Mouse (Mus musculus): ENCODE data around the gene Iars2. TPM values are rescaled to one million over a fixed set of nuclear protein-coding genes. Genes with fewer than 3 reads are reported as not detected.

Iars2 gene
- 26.4 and 27.3 TPM in 2 replicates for polyA plus RNA-seq (2015; fragmentation: Nextera tagmentation; extraction: Ambion mirVana)

- no peaks in the 10 kb centered on the region for H3K27me3 ChIP-seq (ENCODE audit: control insufficient read depth, insufficient read depth, low read depth, low read length)
- H3K27ac ChIP-seq (ENCODE audit: low read length): peak within 1 kb of the TSS; percentile 95
- peak within 1 kb of the TSS; percentile 94 for H3K4me3 ChIP-seq (ENCODE audit: low read length)
- peak within 1 kb of the TSS; percentile 94 for H3K9ac ChIP-seq (ENCODE audit: low read length)
- under 1% methylated on average over 76 of the region's 76 CpGs for WGBS
- H3K9me3 ChIP-seq (ENCODE audit: control insufficient read depth, low read length): no peaks in the 10 kb centered on the region
- H3K4me2 ChIP-seq (ENCODE audit: low read depth, low read length): peak within 1 kb of the TSS; percentile 82
- H3K4me1 ChIP-seq (replicated peaks; ENCODE audit: control insufficient read depth, insufficient read depth, low read length): peaks cover 14% of the 10 kb centered on the region
- peak; percentile 87 for ATAC-seq (ENCODE audit: low read depth)
- H3K36me3 ChIP-seq (ENCODE audit: control insufficient read depth, insufficient read depth, low read length): peaks cover 3% of the 10 kb centered on the region
Measured at GRCm38 (mm10) chr1:185328721-185329610, at the start of gene Iars2. TSS of gene Iars2 (minus strand) at chr1:185329396.

GRCm38 (mm10) chr1:185377429-185377828 lies 48.2 kb upstream of the Iars2 start:
- Histone ChIP-seq H3K36me3 (ENCODE audit: control insufficient read depth, insufficient read depth, low read length) (peaks cover 53% of the 10 kb centered on the region), H3K27me3 (ENCODE audit: control insufficient read depth, insufficient read depth, low read depth, low read length) (no peaks in the 10 kb centered on the region), H3K4me1 (replicated peaks; ENCODE audit: control insufficient read depth, insufficient read depth, low read length) (no peaks in the 10 kb centered on the region), H3K4me2 (ENCODE audit: low read depth, low read length) (no peak overlapping the region), H3K9me3 (ENCODE audit: control insufficient read depth, low read length) (no peaks in the 10 kb centered on the region), H3K27ac (ENCODE audit: low read length) (no peak overlapping the region), H3K9ac (ENCODE audit: low read length) (no peak overlapping the region), H3K4me3 (ENCODE audit: low read length) (no peak overlapping the region)
- 93% methylated on average over 2 of the region's 2 CpGs for WGBS
- no peak for ATAC-seq (ENCODE audit: low read depth)

- H3K4me3 ChIP-seq (ENCODE audit: low read length): no peak overlapping the region
- no peak for ATAC-seq (ENCODE audit: low read depth)
- H3K4me1 ChIP-seq (replicated peaks; ENCODE audit: control insufficient read depth, insufficient read depth, low read length): no peaks in the 10 kb centered on the region
- H3K27ac ChIP-seq (ENCODE audit: low read length): no peak overlapping the region
- H3K27me3 ChIP-seq (ENCODE audit: control insufficient read depth, insufficient read depth, low read depth, low read length): no peaks in the 10 kb centered on the region
- peaks cover 52% of the 10 kb centered on the region for H3K36me3 ChIP-seq (ENCODE audit: control insufficient read depth, insufficient read depth, low read length)
- no peak overlapping the region for H3K4me2 ChIP-seq (ENCODE audit: low read depth, low read length)
- no peaks in the 10 kb centered on the region for H3K9me3 ChIP-seq (ENCODE audit: control insufficient read depth, low read length)
- no peak overlapping the region for H3K9ac ChIP-seq (ENCODE audit: low read length)
Measured at GRCm38 (mm10) chr1:185376390-185376789, 47.2 kb upstream of the Iars2 start.

- Histone ChIP-seq H3K9me3 (ENCODE audit: control insufficient read depth, low read length) (no peaks in the 10 kb centered on the region), H3K4me3 (ENCODE audit: low read length) (no peak overlapping the region), H3K27ac (ENCODE audit: low read length) (no peak overlapping the region), H3K4me1 (replicated peaks; ENCODE audit: control insufficient read depth, insufficient read depth, low read length) (peaks cover under 1% of the 10 kb centered on the region; the same call in 1 of the 2 replicates), H3K9ac (ENCODE audit: low read length) (no peak overlapping the region), H3K27me3 (ENCODE audit: control insufficient read depth, insufficient read depth, low read depth, low read length) (no peaks in the 10 kb centered on the region), H3K4me2 (ENCODE audit: low read depth, low read length) (no peak overlapping the region), H3K36me3 (ENCODE audit: control insufficient read depth, insufficient read depth, low read length) (peaks cover 26% of the 10 kb centered on the region)
- WGBS: 89% methylated on average over 6 of the region's 6 CpGs
- ATAC-seq (ENCODE audit: low read depth): no peak
Measured at GRCm38 (mm10) chr1:185369979-185370378, 40.8 kb upstream of the Iars2 start.

GRCm38 (mm10) chr1:185367383-185367782 lies 38.2 kb upstream of the Iars2 start:
- 81% methylated on average over 6 of the region's 6 CpGs for WGBS
- no peak for ATAC-seq (ENCODE audit: low read depth)
- Histone ChIP-seq H3K4me1 (replicated peaks; ENCODE audit: control insufficient read depth, insufficient read depth, low read length) (peaks cover 10% of the 10 kb centered on the region), H3K4me2 (ENCODE audit: low read depth, low read length) (no peak overlapping the region), H3K36me3 (ENCODE audit: control insufficient read depth, insufficient read depth, low read length) (peaks cover 14% of the 10 kb centered on the region), H3K9me3 (ENCODE audit: control insufficient read depth, low read length) (no peaks in the 10 kb centered on the region), H3K9ac (ENCODE audit: low read length) (no peak overlapping the region), H3K27ac (ENCODE audit: low read length) (no peak overlapping the region), H3K27me3 (ENCODE audit: control insufficient read depth, insufficient read depth, low read depth, low read length) (no peaks in the 10 kb centered on the region), H3K4me3 (ENCODE audit: low read length) (no peak overlapping the region)

GRCm38 (mm10) chr1:185364183-185364540 lies 35.0 kb upstream of the Iars2 start:
- Histone ChIP-seq H3K4me2 (ENCODE audit: low read depth, low read length) (peak overlapping the region; percentile 79), H3K36me3 (ENCODE audit: control insufficient read depth, insufficient read depth, low read length) (no peaks in the 10 kb centered on the region), H3K27me3 (ENCODE audit: control insufficient read depth, insufficient read depth, low read depth, low read length) (no peaks in the 10 kb centered on the region), H3K9me3 (ENCODE audit: control insufficient read depth, low read length) (no peaks in the 10 kb centered on the region), H3K9ac (ENCODE audit: low read length) (peak overlapping the region; percentile 94), H3K27ac (ENCODE audit: low read length) (no peak overlapping the region), H3K4me1 (replicated peaks; ENCODE audit: control insufficient read depth, insufficient read depth, low read length) (peaks cover 16% of the 10 kb centered on the region), H3K4me3 (ENCODE audit: low read length) (peak overlapping the region; percentile 93)
- 21% methylated on average over 6 of the region's 6 CpGs for WGBS
- no peak for ATAC-seq (ENCODE audit: low read depth)

- Histone ChIP-seq H3K27me3 (ENCODE audit: control insufficient read depth, insufficient read depth, low read depth, low read length) (no peaks in the 10 kb centered on the region), H3K4me2 (ENCODE audit: low read depth, low read length) (peak overlapping the region; percentile 79), H3K36me3 (ENCODE audit: control insufficient read depth, insufficient read depth, low read length) (no peaks in the 10 kb centered on the region), H3K4me1 (replicated peaks; ENCODE audit: control insufficient read depth, insufficient read depth, low read length) (peaks cover 16% of the 10 kb centered on the region), H3K9me3 (ENCODE audit: control insufficient read depth, low read length) (no peaks in the 10 kb centered on the region), H3K27ac (ENCODE audit: low read length) (peak overlapping the region; percentile 91), H3K4me3 (ENCODE audit: low read length) (peak overlapping the region; percentile 93), H3K9ac (ENCODE audit: low read length) (peak overlapping the region; percentile 94)
- ATAC-seq (ENCODE audit: low read depth): peak; percentile 48
- 2% methylated on average over 22 of the region's 22 CpGs for WGBS
Measured at GRCm38 (mm10) chr1:185363526-185364182, 34.5 kb upstream of the Iars2 start.

GRCm38 (mm10) chr1:185362677-185363520 lies 33.7 kb upstream of the Iars2 start, which contains the start of gene Eprs:
TSS of gene Eprs (plus strand) at chr1:185363044.
- peak within 1 kb of the TSS; percentile 79 for H3K4me2 ChIP-seq (ENCODE audit: low read depth, low read length)
- H3K4me3 ChIP-seq (ENCODE audit: low read length): peak within 1 kb of the TSS; percentile 93
- H3K27me3 ChIP-seq (ENCODE audit: control insufficient read depth, insufficient read depth, low read depth, low read length): no peaks in the 10 kb centered on the region
- peak; percentile 97 for ATAC-seq (ENCODE audit: low read depth)
- WGBS: under 1% methylated on average over 92 of the region's 92 CpGs
- H3K9me3 ChIP-seq (ENCODE audit: control insufficient read depth, low read length): no peaks in the 10 kb centered on the region
- peaks cover 16% of the 10 kb centered on the region for H3K4me1 ChIP-seq (replicated peaks; ENCODE audit: control insufficient read depth, insufficient read depth, low read length)
- peak within 1 kb of the TSS; percentile 91 for H3K27ac ChIP-seq (ENCODE audit: low read length)
- H3K9ac ChIP-seq (ENCODE audit: low read length): peak within 1 kb of the TSS; percentile 94
- H3K36me3 ChIP-seq (ENCODE audit: control insufficient read depth, insufficient read depth, low read length): no peaks in the 10 kb centered on the region
